Mouse (Mus musculus): ENCODE data around the gene Brca1.
"Not testable (repeated sequence)": the region's sequence is repeated elsewhere in the genome, so short reads cannot be mapped to it uniquely, and the experiment has no call there.

Brca1 gene

GRCm38 (mm10) chr11:101448899-101449298 is 102.9 kb downstream of the Brca1 start:
- DNase-seq (ENCODE audit: low spot score), result no peak

- peak; percentile 72 for DNase-seq (ENCODE audit: low spot score)
Measured at GRCm38 (mm10) chr11:101448274-101448746, 103.4 kb downstream of the Brca1 start, which contains the start of gene Ifi35. Gene Ifi35, plus strand, starts transcription at chr11:101448407.

GRCm38 (mm10) chr11:101447786-101448185 is 104.0 kb downstream of the Brca1 start:
- DNase-seq (ENCODE audit: low spot score), result no peak

GRCm38 (mm10) chr11:101446860-101447259 is 104.9 kb downstream of the Brca1 start:
- DNase-seq (ENCODE audit: low spot score), result not testable (repeated sequence)

- DNase-seq (ENCODE audit: low spot score), result no peak
Measured at GRCm38 (mm10) chr11:101446319-101446718, 105.4 kb downstream of the Brca1 start.

GRCm38 (mm10) chr11:101442760-101443159 is 109.0 kb downstream of the Brca1 start:
- no peak for DNase-seq (ENCODE audit: low spot score)

GRCm38 (mm10) chr11:101442127-101442693 is 109.5 kb downstream of the Brca1 start, which contains the start of gene Rpl27:
Gene Rpl27, plus strand, starts transcription at chr11:101442298.
- peak; percentile 94 for DNase-seq (ENCODE audit: low spot score)

- DNase-seq (ENCODE audit: low spot score), result not testable (repeated sequence)
Measured at GRCm38 (mm10) chr11:101441450-101442126, 110.2 kb downstream of the Brca1 start.

Data from spleen, adult 12 weeks (tissue).